Mouse (Mus musculus) liver, postnatal 0 days (tissue): ENCODE data around the gene Safb. TPM values are rescaled to one million over a fixed set of nuclear protein-coding genes. Genes with fewer than 3 reads are reported as not detected.

Experiments used
- ATAC-seq: fragments of 200-750 bp; cut with Nextera tagmentation; 2 replicates; pipeline ENCODE4 v1.8.0; 2017; ENCODE audit warnings: mild to moderate bottlenecking, moderate library complexity
- DNase-seq: peaks from one replicate; pipeline ENCODE4 v3.0.0-alpha.2; 2016
- H3K27ac ChIP-seq: fragments of 300-500 bp; sonication (generic); 2 replicates; pipeline ENCODE4 v1.5.1; 2014; ENCODE audit warnings: antibody characterized with exemption, moderate library complexity, mild to moderate bottlenecking, low read depth
- H3K27me3 ChIP-seq: fragments of 300-500 bp; sonication (generic); 2 replicates; pipeline ENCODE4 v1.6.1; 2014; ENCODE audit warnings: low read length, control low read depth, mixed read lengths; ENCODE audit not compliant: insufficient read depth
- H3K36me3 ChIP-seq: fragments of 300-500 bp; sonication (generic); replicated peaks from 2 replicates; pipeline ENCODE4 v1.6.1; 2014; ENCODE audit warnings: mild to moderate bottlenecking, control low read depth, low read length, moderate library complexity, mixed read lengths; ENCODE audit not compliant: insufficient read depth
- H3K4me1 ChIP-seq: fragments of 300-500 bp; sonication (generic); 2 replicates; pipeline ENCODE4 v1.6.1; 2014; ENCODE audit warnings: antibody characterized with exemption, mild to moderate bottlenecking, control low read depth; ENCODE audit not compliant: insufficient read depth
- H3K4me2 ChIP-seq: fragments of 300-500 bp; sonication (generic); 2 replicates; pipeline ENCODE4 v1.6.1; 2014; ENCODE audit warnings: low read depth, mild to moderate bottlenecking, low read length, moderate library complexity, mixed read lengths
- H3K4me3 ChIP-seq: fragments of 300-500 bp; sonication (generic); 2 replicates; pipeline ENCODE4 v1.5.1; 2014; ENCODE audit warnings: low read depth, low read length
- H3K9ac ChIP-seq: fragments of 300-500 bp; sonication (generic); replicated peaks from 2 replicates; pipeline ENCODE4 v1.6.1; 2014; ENCODE audit warnings: mild to moderate bottlenecking, moderate library complexity
- H3K9me3 ChIP-seq: fragments of 300-500 bp; sonication (generic); 2 replicates; pipeline ENCODE4 v1.6.1; 2016; ENCODE audit warnings: mild to moderate bottlenecking, control low read depth, low read length, mixed read lengths
- CTCF ChIP-seq: sonication (generic); IDR thresholded peaks from 2 replicates; pipeline ENCODE4 v1.5.1; 2016; ENCODE audit warnings: antibody characterized with exemption, low read depth
- EP300 ChIP-seq: IDR thresholded peaks from 2 replicates; pipeline ENCODE4 v1.6.1; 2016; ENCODE audit warnings: antibody characterized with exemption, low read depth, mild to moderate bottlenecking
- WGBS: fragments of 180-500 bp; shearing (Covaris S2); extraction: QIAGEN DNeasy Blood & Tissue Kit; methylation state at CpG from one replicate; pipeline ENCODE4 v1.1.7; 2014; ENCODE audit not compliant: insufficient replicate concordance; 5-methylcytosine and 5-hydroxymethylcytosine counted together
- polyA plus RNA-seq: library from polyadenylated mRNA; unstranded; fragments of >200 nt; fragmentation: Nextera tagmentation; extraction: Ambion mirVana; gene quantifications from 2 replicates; pipeline ENCODE4 v1.2.1, GENCODE M21; 2015

Gene Safb
- polyA plus RNA-seq, 1 experiment from 2014 or later: 28.4 TPM

GRCm38 (mm10) chr17:56631807-56632206, 47.2 kb downstream of the Safb start:
- DNase-seq: no peak
- Histone ChIP-seq H3K27ac (no peak overlapping the region), H3K4me3 (no peak overlapping the region), H3K27me3 (no peaks in the 10 kb centered on the region), H3K9ac (no peak overlapping the region), H3K9me3 (no peaks in the 10 kb centered on the region), H3K4me1 (peaks cover 12% of the 10 kb centered on the region), H3K36me3 (no peaks in the 10 kb centered on the region), H3K4me2 (no peak overlapping the region)
- 52% methylated on average over 4 of the region's 4 CpGs for WGBS
- ATAC-seq: no peak
- no peak for TF ChIP-seq EP300
- TF ChIP-seq CTCF: no peak

DNA sequence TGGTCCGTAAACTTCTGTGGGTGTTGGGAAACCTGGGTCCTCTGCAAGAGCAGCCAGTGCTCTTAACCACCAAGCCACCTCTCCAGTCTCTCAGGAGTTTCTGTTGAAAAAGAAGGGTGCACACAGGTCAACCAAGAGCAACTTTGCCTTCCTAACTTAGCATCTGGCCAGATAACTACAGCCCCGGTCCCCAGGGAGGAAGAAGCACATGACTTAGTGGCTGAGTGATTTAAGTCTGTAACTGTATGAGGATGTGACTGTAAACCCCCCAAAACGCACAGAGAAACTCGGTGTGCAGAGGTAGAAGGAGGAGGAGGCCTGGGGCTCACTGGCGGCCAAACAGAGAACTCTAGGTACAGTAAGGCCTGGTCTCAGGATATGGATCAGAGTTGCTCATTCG, 49.4 kb downstream of the Safb start:
- H3K9me3 ChIP-seq: no peaks in the 10 kb centered on the region
- DNase-seq (no peak), ATAC-seq (peak; percentile 40)
- no peak overlapping the region for H3K4me2 ChIP-seq
- no peak for TF ChIP-seq CTCF
- no peak for TF ChIP-seq EP300
- 58% methylated on average over 6 of the region's 6 CpGs for WGBS
- H3K27ac ChIP-seq: no peak overlapping the region
- H3K4me1 ChIP-seq: no peaks in the 10 kb centered on the region
- no peaks in the 10 kb centered on the region for H3K27me3 ChIP-seq
- no peak overlapping the region for H3K9ac ChIP-seq
- H3K36me3 ChIP-seq: no peaks in the 10 kb centered on the region
- no peak overlapping the region for H3K4me3 ChIP-seq

GRCm38 (mm10) chr17:56643237-56643636, 58.6 kb downstream of the Safb start:
- DNase-seq (no peak), ATAC-seq (peak; percentile 72)
- Histone ChIP-seq H3K9ac (no peak overlapping the region), H3K27ac (peak overlapping the region; percentile 53), H3K36me3 (no peaks in the 10 kb centered on the region), H3K4me2 (no peak overlapping the region), H3K4me1 (no peaks in the 10 kb centered on the region), H3K27me3 (no peaks in the 10 kb centered on the region), H3K4me3 (no peak overlapping the region), H3K9me3 (no peaks in the 10 kb centered on the region)
- TF ChIP-seq EP300: no peak
- WGBS: 54% methylated on average over 4 of the region's 4 CpGs

DNA sequence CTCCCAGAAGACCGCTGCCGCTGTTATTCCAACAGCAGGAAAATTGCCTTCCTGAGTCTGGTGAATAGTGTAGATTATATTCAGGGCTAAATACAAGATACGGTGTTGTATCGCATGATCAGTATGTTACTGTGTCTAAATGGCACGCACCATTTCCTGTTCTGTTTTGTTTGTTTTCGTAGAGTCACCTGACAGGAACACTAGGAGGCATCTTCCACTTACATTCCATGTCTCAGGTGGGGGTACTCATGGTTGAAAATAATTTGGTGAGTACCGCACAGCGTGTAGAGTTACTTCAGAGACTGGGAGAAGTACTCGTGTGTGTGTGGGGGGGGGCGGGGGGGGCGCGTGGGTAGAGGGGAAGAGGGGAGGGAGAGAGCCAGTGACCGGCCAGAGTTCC, 62.9 kb downstream of the Safb start:
- Histone ChIP-seq H3K9me3 (no peaks in the 10 kb centered on the region), H3K4me3 (no peak overlapping the region), H3K36me3 (no peaks in the 10 kb centered on the region), H3K4me2 (no peak overlapping the region), H3K27ac (no peak overlapping the region), H3K27me3 (no peaks in the 10 kb centered on the region), H3K9ac (no peak overlapping the region), H3K4me1 (no peaks in the 10 kb centered on the region)
- ATAC-seq (no peak), DNase-seq (no peak)
- TF ChIP-seq CTCF: no peak
- WGBS: 56% methylated on average over 10 of the region's 13 CpGs

DNA sequence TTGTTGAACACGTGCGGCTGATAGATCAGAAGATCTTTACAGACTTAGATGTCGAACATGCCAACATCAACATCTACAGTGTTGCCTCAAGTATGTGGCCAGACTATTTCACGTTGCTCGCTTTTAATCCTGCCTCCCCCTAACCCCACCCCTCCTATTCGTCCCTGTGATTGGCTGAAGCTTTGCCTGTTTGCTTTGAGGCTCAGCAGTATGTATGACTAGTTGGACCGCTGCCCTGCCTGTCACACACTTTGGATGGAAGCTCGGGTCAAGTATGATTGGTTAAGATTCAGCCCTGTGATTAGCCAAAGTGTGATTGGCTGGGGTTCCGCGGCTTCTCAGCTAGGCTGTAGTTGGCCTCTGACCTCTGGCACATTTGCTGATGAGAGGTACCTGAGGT, 67.2 kb downstream of the Safb start:
- H3K9me3 ChIP-seq: no peaks in the 10 kb centered on the region
- peak; percentile 79 for DNase-seq
- no peaks in the 10 kb centered on the region for H3K27me3 ChIP-seq
- H3K4me2 ChIP-seq: no peak overlapping the region
- no peak for TF ChIP-seq CTCF
- peak; percentile 56 for TF ChIP-seq EP300
- no peak overlapping the region for H3K9ac ChIP-seq
- no peaks in the 10 kb centered on the region for H3K36me3 ChIP-seq
- H3K4me3 ChIP-seq: no peak overlapping the region
- H3K4me1 ChIP-seq: no peaks in the 10 kb centered on the region
- 31% methylated on average over 10 of the region's 10 CpGs for WGBS
- peak overlapping the region; percentile 77 for H3K27ac ChIP-seq
- peak; percentile 97 for ATAC-seq

GRCm38 (mm10) chr17:56654771-56655170, 70.1 kb downstream of the Safb start:
- Histone ChIP-seq H3K9me3 (no peaks in the 10 kb centered on the region), H3K4me2 (no peak overlapping the region), H3K4me1 (no peaks in the 10 kb centered on the region), H3K27me3 (no peaks in the 10 kb centered on the region), H3K9ac (no peak overlapping the region), H3K27ac (no peak overlapping the region), H3K4me3 (no peak overlapping the region), H3K36me3 (no peaks in the 10 kb centered on the region)
- ATAC-seq (no peak), DNase-seq (no peak)
- TF ChIP-seq EP300 (no peak), CTCF (no peak)
- 64% methylated on average over 2 of the region's 2 CpGs for WGBS

- DNase-seq (no peak), ATAC-seq (no peak)
- Histone ChIP-seq H3K36me3 (no peaks in the 10 kb centered on the region), H3K4me1 (no peaks in the 10 kb centered on the region), H3K27ac (no peak overlapping the region), H3K4me3 (no peak overlapping the region), H3K9me3 (no peaks in the 10 kb centered on the region), H3K9ac (no peak overlapping the region; the same call in 1 of the 2 replicates), H3K4me2 (no peak overlapping the region), H3K27me3 (no peaks in the 10 kb centered on the region)
- no peak for TF ChIP-seq CTCF
- no peak for TF ChIP-seq EP300
- WGBS: 59% methylated on average over 3 of the region's 3 CpGs
Observed at GRCm38 (mm10) chr17:56655311-56655710, 70.7 kb downstream of the Safb start.

Other genes starting within 250 kb of the Safb start
- gene Ptprs, start 108.3 kb upstream of the Safb start, polyA plus RNA-seq: 3.4 TPM in 2 replicates
- gene Znrf4, start 72.4 kb upstream of the Safb start, polyA plus RNA-seq: not detected in 2 replicates
- 0.08 TPM in 2 replicates for gene Gm20219, start 30.4 kb upstream of the Safb start, polyA plus RNA-seq
- 19.7 and 23.1 TPM in 2 replicates for gene Safb2, start 240 bp upstream of the Safb start, polyA plus RNA-seq
- 259 and 260 TPM in 2 replicates for gene 2410015M20Rik, start 24.9 kb downstream of the Safb start, polyA plus RNA-seq
- gene Rpl36, start 28.6 kb downstream of the Safb start, polyA plus RNA-seq: 1,436 and 1,479 TPM in 2 replicates
- gene Lonp1, start 42.1 kb downstream of the Safb start, polyA plus RNA-seq: 29.8 and 31.9 TPM in 2 replicates
- 0.33 and 0.60 TPM in 2 replicates for gene Catsperd, start 43.3 kb downstream of the Safb start, polyA plus RNA-seq
- 19.6 and 21.8 TPM in 2 replicates for gene Ranbp3, start 88.5 kb downstream of the Safb start, polyA plus RNA-seq
- gene Ndufa11, start 132.9 kb downstream of the Safb start, polyA plus RNA-seq: 281 and 298 TPM in 2 replicates
- 3.3 and 4.1 TPM in 2 replicates for gene Vmac, start 133.2 kb downstream of the Safb start, polyA plus RNA-seq
- 1.2 and 2.2 TPM in 2 replicates for gene Nrtn, start 172.7 kb downstream of the Safb start, polyA plus RNA-seq
- gene Dus3l, start 179.9 kb downstream of the Safb start, polyA plus RNA-seq: 9.1 TPM in 2 replicates
- gene Prr22, start 185.4 kb downstream of the Safb start, polyA plus RNA-seq: 0.20 and 0.23 TPM in 2 replicates
- 3.1 and 3.6 TPM in 2 replicates for gene Rfx2, start 246.2 kb downstream of the Safb start, polyA plus RNA-seq